Mouse (Mus musculus) heart, postnatal 0 days (tissue): ENCODE results near the gene Cx3cr1.

ENCODE experiments used
- CTCF ChIP-seq: IDR thresholded peaks from 2 replicates; pipeline ENCODE4 v1.5.1; 2016; ENCODE audit warnings: antibody characterized with exemption, control low read depth, low read depth
- EP300 ChIP-seq: IDR thresholded peaks from 2 replicates; pipeline ENCODE4 v1.6.1; 2016; ENCODE audit warnings: antibody characterized with exemption, low read depth

DNA sequence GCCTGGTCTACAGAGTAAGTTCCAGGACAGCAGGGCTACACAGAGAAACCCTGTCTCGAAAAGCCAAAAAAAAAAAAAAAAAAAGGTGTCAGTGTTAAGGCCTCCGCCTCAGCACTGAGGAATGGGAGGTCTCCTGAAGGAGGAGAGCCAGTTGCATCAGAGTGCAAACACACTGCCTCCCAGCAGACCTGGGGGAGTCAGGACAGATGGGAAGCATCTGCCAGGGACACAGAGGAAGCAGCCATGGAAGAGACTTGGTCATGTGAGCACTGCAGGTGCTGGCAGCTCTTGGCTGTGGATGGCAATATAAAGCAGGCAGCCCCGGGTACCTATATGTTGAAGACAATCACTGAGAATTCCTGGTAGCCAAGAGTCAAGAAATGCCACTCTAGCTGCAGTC lies 159.7 kb downstream of the Cx3cr1 start:
- TF ChIP-seq CTCF (no peak), EP300 (no peak)
